Mouse (Mus musculus) ES-E14 (cell line): ENCODE measurements at regions not wholly inside any gene's neighbourhood (a gene's known extent, or its start where the extent isn't known, plus 50 kb on each side); places are given as distances from the start of the nearest gene placed in this dataset.

Experiments used
- DNase-seq: peaks from one replicate; pipeline ENCODE4 v3.0.0-alpha.2; 2013; ENCODE audit warnings: low read depth, low spot score
- H3K27ac ChIP-seq: 2 replicates; pipeline ENCODE4 v1.5.1; 2012; ENCODE audit warnings: low read depth, mild to moderate bottlenecking, low read length, moderate library complexity, mixed read lengths; ENCODE audit not compliant: poor library complexity, insufficient read depth, severe bottlenecking
- H3K36me3 ChIP-seq: 2 replicates; pipeline ENCODE4 v1.6.1; 2012; ENCODE audit warnings: mild to moderate bottlenecking, low read length, moderate library complexity, mixed read lengths; ENCODE audit not compliant: control insufficient read depth, poor library complexity, insufficient read depth, severe bottlenecking
- H3K4me1 ChIP-seq, 2 experiments: fragments of 150-350 bp in 1 of 2; sonication (generic) in 1 of 2; 2 replicates each; pipeline ENCODE4 v1.6.1; 2012; ENCODE audit warnings: low read length in 2 of 2, mild to moderate bottlenecking in 1 of 2, mixed read lengths in 1 of 2; ENCODE audit not compliant: control insufficient read depth in 2 of 2, insufficient read depth in 2 of 2, poor library complexity in 1 of 2
- H3K4me3 ChIP-seq, 2 experiments: fragments of 150-350 bp in 1 of 2; sonication (generic) in 1 of 2; 2 replicates each; pipeline ENCODE4 v1.5.1; 2012; ENCODE audit warnings: low read length in 2 of 2, low read depth in 1 of 2, mild to moderate bottlenecking in 1 of 2, mixed read lengths in 1 of 2; ENCODE audit not compliant: insufficient read depth in 1 of 2, poor library complexity in 1 of 2, severe bottlenecking in 1 of 2
- H3K9ac ChIP-seq: 2 replicates; pipeline ENCODE4 v1.6.1; 2012; ENCODE audit warnings: low read depth, mild to moderate bottlenecking, low read length, mixed read lengths; ENCODE audit not compliant: poor library complexity, insufficient read depth, severe bottlenecking
- H3K9me3 ChIP-seq: fragments of 150-350 bp; sonication (generic); 2 replicates; pipeline ENCODE4 v1.6.1; 2012; ENCODE audit warnings: low read depth, mild to moderate bottlenecking, low read length; ENCODE audit not compliant: control insufficient read depth, insufficient read depth
- CHD2 ChIP-seq: IDR thresholded peaks from 2 replicates; pipeline ENCODE4 v1.6.1; 2014; ENCODE audit warnings: mild to moderate bottlenecking, low read depth, low read length, inconsistent platforms
- HCFC1 ChIP-seq: IDR thresholded peaks from 2 replicates; pipeline ENCODE4 v1.6.1; 2012; ENCODE audit warnings: low read length, inconsistent platforms, borderline replicate concordance; ENCODE audit not compliant: insufficient read depth
- MAFK ChIP-seq: IDR thresholded peaks from 2 replicates; pipeline ENCODE4 v1.6.1; 2014; ENCODE audit warnings: mild to moderate bottlenecking, low read depth, low read length, inconsistent platforms; ENCODE audit not compliant: insufficient read depth
- ZC3H11A ChIP-seq: IDR thresholded peaks from 2 replicates; pipeline ENCODE4 v1.6.1; 2012; ENCODE audit warnings: low read depth, mild to moderate bottlenecking, inconsistent platforms, low read length, borderline replicate concordance
- ZNF384 ChIP-seq: IDR thresholded peaks from 2 replicates; pipeline ENCODE4 v1.6.1; 2012; ENCODE audit warnings: low read depth, low read length, inconsistent platforms
- in situ Hi-C, 2 experiments: fragments of 600-800 bp; cut with MboI; formaldehyde crosslinking; loops; one replicate each; pipeline ENCODE4 v1.15.1; 2025; ENCODE audit warnings: low sequenced_read_pairs in 2 of 2, inconsistent platforms in 1 of 2; ENCODE audit not compliant: unreplicated experiment in 2 of 2

- Histone ChIP-seq H3K36me3 (no peaks in the 10 kb centered on the region), H3K9ac (no peak overlapping the region), H3K9me3 (peaks cover 1% of the 10 kb centered on the region; the same call in 1 of the 2 replicates), H3K4me1 (no peaks in the 10 kb centered on the region), H3K4me3 (no peak overlapping the region), H3K27ac (no peak overlapping the region)
- in situ Hi-C loops, result no loop called here
- TF ChIP-seq ZC3H11A, result no peak
- no peak for TF ChIP-seq MAFK
- no peak for TF ChIP-seq ZNF384
- TF ChIP-seq HCFC1, result no peak
- no peak for TF ChIP-seq CHD2
- DNase-seq, result no peak
Observed at GRCm38 (mm10) chr10:117558891-117559614, 70.2 kb upstream of the Cpm start.

GRCm38 (mm10) chr10:117558292-117558800 lies 71.0 kb upstream of the Cpm start:
- DNase-seq, result no peak
- in situ Hi-C loops, result no loop called here
- no peak for TF ChIP-seq ZNF384
- TF ChIP-seq MAFK, result no peak
- TF ChIP-seq ZC3H11A, result no peak
- no peak for TF ChIP-seq HCFC1
- TF ChIP-seq CHD2, result no peak
- H3K9me3 ChIP-seq, result peaks cover 1% of the 10 kb centered on the region; the same call in 1 of the 2 replicates
- H3K4me1 ChIP-seq, result no peaks in the 10 kb centered on the region
- no peak overlapping the region for H3K9ac ChIP-seq
- no peak overlapping the region for H3K4me3 ChIP-seq
- H3K27ac ChIP-seq, result no peak overlapping the region
- H3K36me3 ChIP-seq, result no peaks in the 10 kb centered on the region

- no peak overlapping the region for H3K9ac ChIP-seq
- in situ Hi-C loops, result no loop called here
- no peaks in the 10 kb centered on the region for H3K4me1 ChIP-seq
Observed at GRCm38 (mm10) chr10:117557666-117558065, 71.6 kb upstream of the Cpm start.

GRCm38 (mm10) chr10:117556851-117557542 lies 72.3 kb upstream of the Cpm start:
- DNase-seq, result no peak
- no peaks in the 10 kb centered on the region for H3K36me3 ChIP-seq
- no peak overlapping the region for H3K27ac ChIP-seq
- no peak overlapping the region for H3K9ac ChIP-seq
- H3K9me3 ChIP-seq, result peaks cover 1% of the 10 kb centered on the region; the same call in 1 of the 2 replicates
- in situ Hi-C loops, result no loop called here
- H3K4me1 ChIP-seq, result no peaks in the 10 kb centered on the region
- TF ChIP-seq HCFC1 (no peak), ZNF384 (no peak), ZC3H11A (no peak), MAFK (no peak), CHD2 (no peak)
- no peak overlapping the region for H3K4me3 ChIP-seq

More at GRCm38 (mm10) chr10:117557666-117558065, 71.6 kb upstream of the Cpm start:
- Histone ChIP-seq H3K36me3 (no peaks in the 10 kb centered on the region), H3K4me3 (no peak overlapping the region), H3K9me3 (peaks cover 1% of the 10 kb centered on the region; the same call in 1 of the 2 replicates), H3K27ac (no peak overlapping the region)
- TF ChIP-seq HCFC1 (no peak), ZNF384 (no peak), MAFK (no peak), ZC3H11A (no peak), CHD2 (no peak)
- DNase-seq, result no peak
